Mouse (Mus musculus) 3T3-L1 (cell line): ENCODE data around the gene Polr3a.
"Not testable (repeated sequence)": the region's sequence is repeated elsewhere in the genome, so short reads cannot be mapped to it uniquely, and the experiment has no call there.

Experiments
- DNase-seq: peaks from one replicate; pipeline ENCODE4 v3.0.0-alpha.2; 2015; ENCODE audit warnings: low read depth, low spot score

Polr3a gene

GRCm38 (mm10) chr14:24493256-24493655 lies 6.4 kb upstream of the Polr3a start:
- no peak for DNase-seq

- DNase-seq, result peak; percentile 25
Measured at GRCm38 (mm10) chr14:24491266-24491981, 4.6 kb upstream of the Polr3a start.

- peak; percentile 85 for DNase-seq
Measured at GRCm38 (mm10) chr14:24490468-24491265, 3.8 kb upstream of the Polr3a start.

- DNase-seq, result not testable (repeated sequence)
Measured at GRCm38 (mm10) chr14:24489772-24490171, 2.9 kb upstream of the Polr3a start.

GRCm38 (mm10) chr14:24486241-24486767 lies 554 bp downstream of the Polr3a start:
- DNase-seq, result peak; percentile 40

GRCm38 (mm10) chr14:24468806-24469205 lies 18.1 kb downstream of the Polr3a start:
- peak; percentile 90 for DNase-seq

- no peak for DNase-seq
Measured at GRCm38 (mm10) chr14:24458191-24458590, 28.7 kb downstream of the Polr3a start.

- DNase-seq, result not testable (repeated sequence)
Measured at GRCm38 (mm10) chr14:24443529-24443928, 43.3 kb downstream of the Polr3a start.
